Mouse (Mus musculus): Measurements from ENCODE around the gene Olfr90.

DNA sequence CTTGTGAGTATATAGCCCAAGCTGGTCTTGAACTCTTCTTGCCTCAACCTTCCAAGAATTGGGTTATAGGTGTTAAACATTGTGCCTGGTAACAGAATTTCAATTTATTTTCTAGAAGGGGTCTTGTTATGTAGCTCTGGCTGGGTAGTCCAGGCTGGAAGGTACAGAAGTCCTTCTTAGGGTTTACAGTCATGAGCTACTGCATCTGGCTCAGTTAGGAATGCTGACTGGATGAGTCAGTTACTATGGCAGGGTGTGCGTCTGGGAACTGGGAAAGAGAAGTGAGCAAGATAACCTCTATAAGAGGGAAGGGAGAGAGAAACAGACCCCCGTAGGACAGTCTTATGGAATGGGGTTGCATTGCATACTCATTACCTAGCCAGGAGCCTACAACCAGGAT, 12.5 kb downstream of the Olfr90 start:
- no peak for TF ChIP-seq CTCF (IDR thresholded peaks at IDR 0.05; ENCODE audit: control insufficient read depth, insufficient read depth, insufficient replicate concordance, low read depth, low read length)
- TF ChIP-seq POLR2A (IDR thresholded peaks at IDR 0.05; ENCODE audit: control insufficient read depth, low read depth, low read length), result no peak

All from testis, adult 2 months (tissue).